Mouse (Mus musculus) cerebellum, adult 2 months (tissue): Measurements from ENCODE around the gene Ap3d1. TPM values are rescaled to one million over a fixed set of nuclear protein-coding genes. Genes with fewer than 3 reads are reported as not detected.
A peak's percentile ranks its signal among the peaks of the same experiment; 100 is the strongest.

Experiments
- DNase-seq, 2 experiments: peaks; one replicate each; pipeline ENCODE4 v3.0.0; 2021
- H3K27ac ChIP-seq: fragments of 200-500 bp; 2 replicates; pipeline ENCODE4 v1.5.1; 2012; ENCODE audit warnings: low read length, control low read depth, inconsistent platforms; ENCODE audit not compliant: insufficient read depth
- H3K27me3 ChIP-seq: fragments of 200-500 bp; 2 replicates; pipeline ENCODE4 v1.6.1; 2012; ENCODE audit warnings: inconsistent platforms, mild to moderate bottlenecking, low read length, moderate library complexity; ENCODE audit not compliant: control insufficient read depth, insufficient read depth
- H3K4me1 ChIP-seq: fragments of 200-500 bp; 2 replicates; pipeline ENCODE4 v1.6.1; 2011; ENCODE audit warnings: low read length; ENCODE audit not compliant: control insufficient read depth, insufficient read depth
- H3K4me3 ChIP-seq: fragments of 200-500 bp; replicated peaks from 2 replicates; pipeline ENCODE3; 2011; ENCODE audit warnings: mild to moderate bottlenecking, low read depth, low read length, control low read depth; ENCODE audit not compliant: insufficient read depth
- CTCF ChIP-seq: fragments of 200-500 bp; IDR thresholded peaks from 2 replicates; pipeline ENCODE4 v1.5.1; 2011; ENCODE audit warnings: low read depth, mild to moderate bottlenecking, control low read depth, low read length, moderate library complexity, borderline replicate concordance; ENCODE audit not compliant: insufficient read depth
- POLR2A ChIP-seq: fragments of 200-500 bp; IDR thresholded peaks from 2 replicates; pipeline ENCODE4 v1.6.1; 2011; ENCODE audit warnings: low read length, control low read depth, borderline replicate concordance; ENCODE audit not compliant: insufficient read depth
- WGBS: fragments of 180-500 bp; shearing (Covaris S2); methylation state at CpG from one replicate; pipeline ENCODE4 v1.1.7; 2018; 5-methylcytosine and 5-hydroxymethylcytosine counted together
- polyA plus RNA-seq: library from polyadenylated mRNA; depleted of rRNA; stranded (reverse); fragments of >200 nt; gene quantifications from 2 replicates; pipeline ENCODE4 v1.2.3, GENCODE M21; 2012; rRNA removed

Ap3d1 gene
- polyA plus RNA-seq, 1 experiment, result 175 TPM

DNA sequence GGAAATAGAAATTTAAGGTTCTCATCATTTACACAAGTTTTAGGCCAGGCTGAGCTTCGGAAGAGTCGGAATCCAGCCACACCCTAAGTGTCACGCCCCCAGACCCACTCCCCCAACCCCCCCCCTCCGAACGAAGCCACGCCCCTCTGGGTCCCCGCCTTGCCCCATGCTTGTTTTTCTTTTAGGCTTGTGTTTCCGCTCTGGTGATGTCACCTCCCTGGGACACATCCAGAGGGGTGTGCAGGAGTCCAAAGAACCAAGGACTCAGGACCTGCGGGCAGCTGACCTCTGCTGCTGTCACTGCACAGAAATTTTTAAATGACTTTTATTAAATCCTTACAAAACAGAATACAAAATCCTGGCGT is 77.1 kb downstream of the Ap3d1 start:
- peak overlapping the region; percentile 61 for H3K27ac ChIP-seq
- 9% methylated on average over 10 of the region's 10 CpGs for WGBS
- no peak for TF ChIP-seq POLR2A
- TF ChIP-seq CTCF, result no peak
- H3K4me1 ChIP-seq, result peaks cover 40% of the 10 kb centered on the region
- H3K27me3 ChIP-seq, result no peaks in the 10 kb centered on the region
- peak in 1 of 2 experiments; percentile 53 for DNase-seq
- no peak overlapping the region for H3K4me3 ChIP-seq

DNA sequence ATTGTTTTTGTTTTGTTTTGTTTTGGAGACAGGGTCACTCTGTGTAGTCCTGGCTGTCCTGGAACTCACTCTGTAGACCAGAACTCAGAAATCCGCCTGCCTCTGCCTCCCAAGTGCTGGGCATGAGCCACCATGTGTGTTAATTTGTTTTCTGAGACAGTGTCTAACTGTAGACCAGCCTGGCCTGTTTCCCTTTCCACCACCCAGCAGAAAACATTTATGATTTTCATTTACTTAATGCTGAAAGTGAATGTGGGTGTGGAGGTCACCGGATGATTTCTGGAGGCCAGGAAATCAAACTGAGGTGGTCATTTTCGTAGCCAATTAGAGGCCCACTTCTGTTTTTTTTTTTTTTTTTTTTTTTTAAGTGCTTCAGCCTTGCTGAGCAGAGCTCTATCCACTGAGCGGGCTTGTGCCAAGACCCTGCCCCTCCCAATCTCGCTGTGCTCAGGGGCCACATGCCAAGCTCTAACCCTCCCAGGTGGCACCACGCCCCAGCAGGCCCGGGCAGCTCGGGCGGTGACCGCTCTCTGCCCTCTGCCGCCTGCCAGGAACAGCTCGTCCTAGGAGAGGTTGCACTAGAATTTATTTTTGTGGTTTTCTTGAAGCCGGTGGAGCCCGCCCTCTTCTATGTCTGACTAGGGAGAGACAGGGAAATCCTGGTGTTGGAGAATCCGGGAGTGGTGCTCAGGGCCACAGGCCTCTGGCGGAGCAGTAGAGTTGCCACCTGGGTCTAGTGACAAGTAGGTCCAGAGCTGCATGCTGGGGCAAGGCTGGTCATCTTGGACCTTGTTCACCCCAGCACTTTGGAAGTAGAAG is 77.7 kb downstream of the Ap3d1 start:
- Histone ChIP-seq H3K4me3 (no peak overlapping the region), H3K27ac (peak overlapping the region; percentile 14), H3K27me3 (no peaks in the 10 kb centered on the region), H3K4me1 (peaks cover 34% of the 10 kb centered on the region)
- TF ChIP-seq CTCF, result no peak
- TF ChIP-seq POLR2A, result no peak
- 5% methylated on average over 16 of the region's 16 CpGs for WGBS
- peak; percentile 79 to 82 for DNase-seq

DNA sequence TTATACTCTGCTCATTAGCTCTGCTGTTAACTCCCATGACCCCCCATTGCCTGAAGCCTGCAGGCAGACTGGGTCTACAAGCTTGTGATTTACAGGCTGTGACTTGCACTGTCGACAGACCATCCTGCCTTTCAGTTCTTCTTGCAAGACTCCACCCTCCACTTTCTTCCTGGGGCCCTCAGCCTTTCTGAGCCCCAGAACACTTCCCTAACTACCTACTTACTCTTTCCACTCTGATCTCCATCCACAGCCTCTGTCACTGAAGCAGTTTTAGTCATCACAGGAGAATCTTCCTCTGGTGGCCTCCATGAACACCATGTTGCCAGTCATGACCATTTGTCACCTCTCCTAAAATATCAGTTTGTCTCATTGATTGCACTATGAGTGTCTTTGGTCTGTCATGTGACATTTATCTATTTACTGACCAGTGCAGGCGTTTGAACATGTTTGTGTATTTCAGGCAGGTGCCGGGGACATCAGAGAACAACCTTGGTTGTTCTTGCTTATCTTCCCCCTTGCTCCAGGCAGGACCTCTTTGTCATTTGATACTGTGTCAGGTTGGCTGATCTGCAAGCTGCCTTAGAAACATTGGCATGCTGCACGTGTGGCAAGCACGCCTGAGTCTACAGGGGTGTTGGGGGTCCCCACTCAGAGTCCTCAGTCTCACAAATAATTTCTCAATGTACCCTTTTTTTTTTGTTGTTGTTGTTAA is 78.4 kb downstream of the Ap3d1 start:
- Histone ChIP-seq H3K4me1 (peaks cover 26% of the 10 kb centered on the region), H3K27ac (no peak overlapping the region), H3K4me3 (no peak overlapping the region), H3K27me3 (no peaks in the 10 kb centered on the region)
- DNase-seq, result no peak
- 79% methylated on average over 5 of the region's 5 CpGs for WGBS
- no peak for TF ChIP-seq POLR2A
- TF ChIP-seq CTCF, result no peak

GRCm38 (mm10) chr10:80661149-80661548 is 80.9 kb downstream of the Ap3d1 start:
- H3K27ac ChIP-seq, result no peak overlapping the region
- no peaks in the 10 kb centered on the region for H3K27me3 ChIP-seq
- DNase-seq, result peak in 1 of 2 experiments; percentile 56
- TF ChIP-seq CTCF (peak; percentile 66), POLR2A (no peak)
- no peak overlapping the region for H3K4me3 ChIP-seq
- H3K4me1 ChIP-seq, result peaks cover 21% of the 10 kb centered on the region
- 32% methylated on average over 5 of the region's 5 CpGs for WGBS

GRCm38 (mm10) chr10:80659213-80659612 is 82.9 kb downstream of the Ap3d1 start:
- Histone ChIP-seq H3K27me3 (no peaks in the 10 kb centered on the region), H3K27ac (no peak overlapping the region), H3K4me3 (peak overlapping the region; percentile 10), H3K4me1 (peaks cover 14% of the 10 kb centered on the region)
- peak; percentile 67 to 79 for DNase-seq
- 9% methylated on average over 10 of the region's 10 CpGs for WGBS
- TF ChIP-seq CTCF, result peak; percentile 75
- TF ChIP-seq POLR2A, result no peak

- no peak for TF ChIP-seq CTCF
- TF ChIP-seq POLR2A, result no peak
- H3K4me3 ChIP-seq, result no peak overlapping the region
- DNase-seq, result no peak
- no peaks in the 10 kb centered on the region for H3K27me3 ChIP-seq
- H3K4me1 ChIP-seq, result peaks cover 14% of the 10 kb centered on the region
- WGBS, result 55% methylated on average over 4 of the region's 4 CpGs
- no peak overlapping the region for H3K27ac ChIP-seq
Measured at GRCm38 (mm10) chr10:80658841-80659202, 83.2 kb downstream of the Ap3d1 start.

- no peak for TF ChIP-seq CTCF
- no peak for TF ChIP-seq POLR2A
- H3K4me1 ChIP-seq, result peaks cover 16% of the 10 kb centered on the region
- DNase-seq, result no peak
- WGBS, result 86% methylated on average over 14 of the region's 14 CpGs
- H3K27me3 ChIP-seq, result no peaks in the 10 kb centered on the region
- H3K4me3 ChIP-seq, result no peak overlapping the region
- H3K27ac ChIP-seq, result no peak overlapping the region
Measured at GRCm38 (mm10) chr10:80658194-80658840, 83.7 kb downstream of the Ap3d1 start.

Other genes with a start within 250 kb of the Ap3d1 start
- gene Onecut3, start 247.4 kb downstream of the Ap3d1 start, polyA plus RNA-seq, result 0.36 and 0.46 TPM in 2 replicates
- 0.30 and 0.52 TPM in 2 replicates for gene Atp8b3, start 203.1 kb downstream of the Ap3d1 start, polyA plus RNA-seq
- gene Rexo1, start 180.7 kb downstream of the Ap3d1 start, polyA plus RNA-seq, result 44.4 and 47.5 TPM in 2 replicates
- 9.5 and 10.6 TPM in 2 replicates for gene Klf16, start 164.9 kb downstream of the Ap3d1 start, polyA plus RNA-seq
- gene Abhd17a, start 151.9 kb downstream of the Ap3d1 start, polyA plus RNA-seq, result 230 and 232 TPM in 2 replicates
- 57.9 and 62.0 TPM in 2 replicates for gene Scamp4, start 139.4 kb downstream of the Ap3d1 start, polyA plus RNA-seq
- gene Adat3, start 139.4 kb downstream of the Ap3d1 start, polyA plus RNA-seq, result 7.0 and 7.5 TPM in 2 replicates
- gene Gm49322, start 136.2 kb downstream of the Ap3d1 start, polyA plus RNA-seq, result 3.5 and 4.2 TPM in 2 replicates
- 208 and 218 TPM in 2 replicates for gene Csnk1g2, start 119.4 kb downstream of the Ap3d1 start, polyA plus RNA-seq
- 106 and 108 TPM in 2 replicates for gene Btbd2, start 85.2 kb downstream of the Ap3d1 start, polyA plus RNA-seq
- gene Mknk2, start 64.2 kb downstream of the Ap3d1 start, polyA plus RNA-seq, result 59.3 and 64.4 TPM in 2 replicates
- gene Mob3a, start 40.3 kb downstream of the Ap3d1 start, polyA plus RNA-seq, result 12.6 and 14.2 TPM in 2 replicates
- 112 and 117 TPM in 2 replicates for gene Izumo4, start 40.1 kb downstream of the Ap3d1 start, polyA plus RNA-seq
- 101 and 115 TPM in 2 replicates for gene Dot1l, start 12.9 kb upstream of the Ap3d1 start, polyA plus RNA-seq
- 52.0 and 66.4 TPM in 2 replicates for gene Sf3a2, start 55.9 kb upstream of the Ap3d1 start, polyA plus RNA-seq
- gene Plekhj1, start 56.4 kb upstream of the Ap3d1 start, polyA plus RNA-seq, result 106 and 122 TPM in 2 replicates
- 3.0 and 4.3 TPM in 2 replicates for gene Amh, start 63.0 kb upstream of the Ap3d1 start, polyA plus RNA-seq
- 0.27 and 0.38 TPM in 2 replicates for gene Jsrp1, start 71.2 kb upstream of the Ap3d1 start, polyA plus RNA-seq
- 776 and 779 TPM in 2 replicates for gene Oaz1, start 84.4 kb upstream of the Ap3d1 start, polyA plus RNA-seq
- gene Lingo3, start 101.8 kb upstream of the Ap3d1 start, polyA plus RNA-seq, result 54.4 and 69.1 TPM in 2 replicates
- gene Lsm7, start 112.9 kb upstream of the Ap3d1 start, polyA plus RNA-seq, result 213 and 215 TPM in 2 replicates
- gene Sppl2b, start 113.0 kb upstream of the Ap3d1 start, polyA plus RNA-seq, result 123 and 132 TPM in 2 replicates
- 0.41 and 0.74 TPM in 2 replicates for gene Tmprss9, start 129.6 kb upstream of the Ap3d1 start, polyA plus RNA-seq
- gene Timm13, start 158.7 kb upstream of the Ap3d1 start, polyA plus RNA-seq, result 208 and 217 TPM in 2 replicates
- 39.0 and 42.8 TPM in 2 replicates for gene Lmnb2, start 176.0 kb upstream of the Ap3d1 start, polyA plus RNA-seq
- 30.6 and 33.3 TPM in 2 replicates for gene Gadd45b, start 187.8 kb upstream of the Ap3d1 start, polyA plus RNA-seq